ENCODE assay signal across 9 mouse cellular contexts in the genomic region with DNA sequence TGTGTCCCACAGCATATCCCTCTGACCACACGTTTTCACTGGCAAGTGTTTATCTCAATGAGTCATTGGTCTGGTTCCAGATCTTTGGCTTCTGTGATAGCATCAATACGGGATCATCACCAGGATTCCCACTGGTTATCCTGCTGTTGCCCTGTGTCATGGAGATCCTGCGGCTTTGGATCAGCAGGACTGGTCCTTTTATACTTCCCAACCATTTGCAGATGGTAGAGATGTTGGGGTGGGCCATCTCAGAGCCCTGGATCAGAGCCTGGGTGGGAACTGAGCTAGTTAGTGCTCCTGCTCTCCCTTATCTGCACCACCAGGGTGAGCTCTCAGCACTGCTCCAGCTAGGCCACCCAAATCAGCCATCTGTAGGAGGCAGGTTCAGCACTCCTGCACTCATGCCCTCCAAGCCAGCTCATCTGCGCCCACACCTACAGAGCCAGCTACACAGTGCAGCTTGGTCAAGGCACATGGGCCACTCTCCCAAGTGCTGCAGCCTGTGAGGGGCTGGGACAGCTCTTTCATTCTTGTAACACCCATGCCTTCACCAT. TPM values are rescaled to one million over a fixed set of nuclear protein-coding genes. Genes with fewer than 3 reads are reported as not detected.
A peak's percentile ranks its signal among the peaks of the same experiment; 100 is the strongest.
DNase-seq lines count a peak whose midpoint lies in the region; ATAC-seq and TF ChIP-seq lines count a peak whose summit lies in the region.
"Had no signal": no experiment of that assay in that cellular context is flagged by ENCODE, and none has a peak within 500 bp of the region (broad histone marks: within the 10 kb centered on the region; RNA-seq: fewer than 3 reads in every experiment).

No protein-coding gene starts in this region.

- no peak overlapping the region for H3K9ac ChIP-seq in heart, postnatal 0 days (replicated peaks; ENCODE audit: low read depth, low read length)
- H3K9ac ChIP-seq in liver, postnatal 0 days (replicated peaks), result no peak overlapping the region
- no peak overlapping the region for H3K9ac ChIP-seq in forebrain, embryonic 16.5 days (replicated peaks; ENCODE audit: low read depth, low read length)
- H3K9ac ChIP-seq: limb, embryonic 13.5 days had no signal

- H3K4me3 ChIP-seq in heart, postnatal 0 days (ENCODE audit: low read depth, low read length), result no peak overlapping the region
- no peak overlapping the region for H3K4me3 ChIP-seq in liver, postnatal 0 days (ENCODE audit: low read depth, low read length)
- H3K4me3 ChIP-seq in forebrain, embryonic 16.5 days (replicated peaks; ENCODE audit: low read length), result no peak overlapping the region
- H3K4me3 ChIP-seq: limb, embryonic 13.5 days had no signal

- 37% methylated on average over 4 of the region's 4 CpGs for WGBS in heart, postnatal 0 days
- 46% methylated on average over 4 of the region's 4 CpGs for WGBS in liver, postnatal 0 days (ENCODE audit: insufficient replicate concordance)
- 70% methylated on average over 4 of the region's 4 CpGs for WGBS in forebrain, embryonic 16.5 days

- intact Hi-C loops in heart, postnatal 25 days (cut with DNase I), result loop anchor here (1.0 kb wide), 1 partner anchor 175 kb away; no protein-coding TSS in a partner anchor

- TF ChIP-seq EP300 in heart, postnatal 0 days (IDR thresholded peaks at IDR 0.05; ENCODE audit: low read depth), result no peak
- TF ChIP-seq EP300 in liver, postnatal 0 days (IDR thresholded peaks at IDR 0.05; ENCODE audit: low read depth), result no peak

- peak; percentile 27 for DNase-seq in heart, postnatal 0 days (ENCODE audit: low spot score)
- no peak for DNase-seq in heart, postnatal 25 days (ENCODE audit: low spot score)
- peak; percentile 26 for DNase-seq in Muller cell, postnatal 12 days (ENCODE audit: inconsistent ontology term)
- peak; percentile 24 for DNase-seq in liver, postnatal 0 days
- no peak for DNase-seq in layer of hippocampus, adult 9-11 months
- DNase-seq in urinary bladder, postnatal 36 days (ENCODE audit: low spot score in 2 of 2), result no peak

- no peak overlapping the region for H3K27ac ChIP-seq in heart, postnatal 0 days (ENCODE audit: low read depth)
- no peak overlapping the region for H3K27ac ChIP-seq in liver, postnatal 0 days (ENCODE audit: low read depth)
- no peak overlapping the region for H3K27ac ChIP-seq in forebrain, embryonic 16.5 days (ENCODE audit: low read length)
- H3K27ac ChIP-seq: limb, embryonic 13.5 days had no signal

- no peaks in the 10 kb centered on the region for H3K36me3 ChIP-seq in heart, postnatal 0 days (replicated peaks; ENCODE audit: control insufficient read depth, insufficient read depth, low read length)
- H3K36me3 ChIP-seq in liver, postnatal 0 days (replicated peaks; ENCODE audit: insufficient read depth, low read length), result no peaks in the 10 kb centered on the region
- no peaks in the 10 kb centered on the region for H3K36me3 ChIP-seq in forebrain, embryonic 16.5 days (ENCODE audit: control insufficient read depth, insufficient read depth)
- H3K36me3 ChIP-seq: limb, embryonic 13.5 days had no signal

- 0 out of 2 replicates have a peak, but pooled peaks cover 4% of the 10 kb centered on the region for H3K4me1 ChIP-seq in heart, postnatal 0 days (ENCODE audit: control insufficient read depth, insufficient read depth)
- no peaks in the 10 kb centered on the region for H3K4me1 ChIP-seq in liver, postnatal 0 days (ENCODE audit: insufficient read depth)
- peaks cover 7% of the 10 kb centered on the region for H3K4me1 ChIP-seq in forebrain, embryonic 16.5 days (replicated peaks; ENCODE audit: control insufficient read depth, insufficient read depth, low read length)

- ATAC-seq in heart, postnatal 0 days (ENCODE audit: insufficient read depth, low read depth), result peak; percentile 30
- peak; percentile 71 for ATAC-seq in common myeloid progenitor, adult 5-6 weeks (replicated peaks; ENCODE audit: low read depth, poor library complexity, severe bottlenecking)
- ATAC-seq in liver, postnatal 0 days, result peak; percentile 73
- ATAC-seq in forebrain, embryonic 16.5 days, result no peak; the same call in 1 of the 2 replicates

- TF ChIP-seq CTCF in heart, postnatal 0 days (IDR thresholded peaks at IDR 0.05; ENCODE audit: low read depth), result peak; percentile 63
- TF ChIP-seq CTCF in liver, postnatal 0 days (IDR thresholded peaks at IDR 0.05; ENCODE audit: low read depth), result peak; percentile 64

- no peaks in the 10 kb centered on the region for H3K27me3 ChIP-seq in heart, postnatal 0 days (ENCODE audit: control insufficient read depth, insufficient read depth, low read length)
- H3K27me3 ChIP-seq in liver, postnatal 0 days (ENCODE audit: insufficient read depth, low read length), result no peaks in the 10 kb centered on the region
- no peaks in the 10 kb centered on the region for H3K27me3 ChIP-seq in forebrain, embryonic 16.5 days (replicated peaks; ENCODE audit: control insufficient read depth, insufficient read depth, low read length)
- H3K27me3 ChIP-seq: limb, embryonic 13.5 days had no signal

- H3K9me3 ChIP-seq in heart, postnatal 0 days (replicated peaks; ENCODE audit: control insufficient read depth, low read length), result no peaks in the 10 kb centered on the region
- no peaks in the 10 kb centered on the region for H3K9me3 ChIP-seq in liver, postnatal 0 days (ENCODE audit: low read length)
- H3K9me3 ChIP-seq in forebrain, embryonic 16.5 days (ENCODE audit: control insufficient read depth, low read length), result no peaks in the 10 kb centered on the region
- H3K9me3 ChIP-seq: limb, embryonic 13.5 days had no signal

- no peak overlapping the region for H3K4me2 ChIP-seq in heart, postnatal 0 days (ENCODE audit: low read depth, low read length)
- H3K4me2 ChIP-seq in liver, postnatal 0 days (ENCODE audit: low read depth, low read length), result no peak overlapping the region
- H3K4me2 ChIP-seq in forebrain, embryonic 16.5 days (ENCODE audit: low read length), result no peak overlapping the region
- H3K4me2 ChIP-seq: limb, embryonic 13.5 days had no signal

RNA-seq across cellular contexts. Expression of gene Zfp618, which starts 21.0 kb away (rescaled TPM):
- total RNA-seq in heart, postnatal 0 days (2014; rRNA removed; ENCODE audit: low replicate concordance), result 5.9 and 7.5 TPM in 2 replicates
- 3.9 and 4.2 TPM in 2 replicates for polyA plus RNA-seq in heart, postnatal 0 days (2015; fragmentation: Nextera tagmentation; extraction: Ambion mirVana)
- total RNA-seq in heart, postnatal 25 days (2021), result under 1 TPM; 0.36 to 0.48 TPM
- 0.32 and 1.2 TPM in 2 replicates for total RNA-seq in common myeloid progenitor, adult 5-6 weeks (2017)
- 4.5 and 7.4 TPM in 2 replicates for polyA plus RNA-seq in liver, postnatal 0 days (2015; fragmentation: Nextera tagmentation; extraction: Ambion mirVana)
- polyA plus RNA-seq in forebrain, embryonic 16.5 days (2015; fragmentation: Nextera tagmentation; extraction: Ambion mirVana), result 15.2 and 18.4 TPM in 2 replicates

Comparison
In these comparisons a context has a peak if more than half of its experiments do, and no peak if none do; other contexts are left out.
1. DNase-seq: peak in heart, postnatal 0 days (single experiment), Muller cell, postnatal 12 days (single experiment) and liver, postnatal 0 days (single experiment); none in heart, postnatal 25 days (single experiment), layer of hippocampus, adult 9-11 months (single experiment) and urinary bladder, postnatal 36 days (0 of 2).